Mouse (Mus musculus): ENCODE data around the gene Noa1.

DNA sequence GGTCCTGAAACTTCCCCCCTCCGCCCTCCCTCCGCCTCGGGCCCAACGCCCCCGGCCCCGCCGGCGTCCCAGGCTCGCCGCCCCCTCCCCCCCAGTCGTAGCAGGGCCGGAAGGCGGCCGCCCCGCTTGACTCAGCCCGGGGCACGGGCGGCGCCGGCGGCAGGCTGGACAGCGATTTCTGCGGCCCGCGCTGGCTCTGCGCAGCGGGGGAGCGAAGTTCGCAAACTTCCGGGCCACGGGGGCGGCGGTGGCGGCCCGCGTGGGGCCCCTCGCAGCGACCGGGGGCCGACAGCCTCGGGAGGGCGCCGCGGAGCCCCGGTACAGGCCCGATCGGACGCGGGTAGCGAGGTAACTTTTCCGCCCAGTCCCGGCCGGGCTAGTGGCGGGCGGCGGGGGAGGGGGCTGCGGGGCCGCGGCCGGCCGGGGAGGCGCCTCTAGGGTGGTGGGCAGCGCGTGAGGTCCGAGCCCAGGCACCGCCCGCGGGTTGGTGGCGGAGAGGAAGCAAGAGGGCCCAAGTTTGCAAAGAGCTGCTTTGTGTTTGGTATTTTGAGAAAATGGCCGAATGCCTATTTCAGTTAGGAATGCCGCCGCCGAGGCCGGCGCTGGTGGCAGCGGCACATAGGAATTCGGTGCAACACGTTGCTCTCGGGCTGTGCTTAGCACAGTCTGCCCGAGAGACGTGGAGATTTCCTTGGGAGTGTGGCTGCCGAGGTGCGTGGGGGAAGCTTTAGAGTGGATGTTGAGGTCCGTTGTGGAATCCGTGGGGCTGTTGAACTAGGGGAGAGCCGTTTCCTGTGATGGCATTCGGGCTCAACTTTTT, 43.6 kb downstream of the Noa1 start:
- TF ChIP-seq POLR2AphosphoS2 (IDR thresholded peaks at IDR 0.05; ENCODE audit: insufficient read length, low read depth) (no peak), POLR2A (IDR thresholded peaks at IDR 0.05; ENCODE audit: insufficient read length, low read depth) (peak; percentile 19), MYOG (IDR thresholded peaks at IDR 0.05; ENCODE audit: control insufficient read depth in 1 of 3, insufficient read depth in 1 of 3, insufficient read length in 2 of 3, low read depth in 2 of 3) (peak in 1 of 3 experiments; percentile 23), MYOD1 (IDR thresholded peaks at IDR 0.05; ENCODE audit: control insufficient read depth in 1 of 3, insufficient read length in 2 of 3, low read depth in 2 of 3) (no peak), MAX (IDR thresholded peaks at IDR 0.05; ENCODE audit: low read depth) (no peak), SRF (IDR thresholded peaks at IDR 0.05; ENCODE audit: control insufficient read depth, insufficient read length, low read depth) (no peak), CEBPB (IDR thresholded peaks at IDR 0.05; ENCODE audit: insufficient read depth, poor library complexity, severe bottlenecking) (no peak), USF1 (IDR thresholded peaks at IDR 0.05; ENCODE audit: low read depth) (no peak), TCF3 (IDR thresholded peaks at IDR 0.05; ENCODE audit: insufficient read length, low read depth) (no peak), TCF12 (IDR thresholded peaks at IDR 0.05; ENCODE audit: insufficient read depth, poor library complexity, severe bottlenecking) (no peak), E2F4 (IDR thresholded peaks at IDR 0.05; ENCODE audit: insufficient read depth) (no peak)

All from myocyte (in vitro differentiated cells).